Mouse (Mus musculus): ENCODE data around the gene Rapgefl1.

DNA sequence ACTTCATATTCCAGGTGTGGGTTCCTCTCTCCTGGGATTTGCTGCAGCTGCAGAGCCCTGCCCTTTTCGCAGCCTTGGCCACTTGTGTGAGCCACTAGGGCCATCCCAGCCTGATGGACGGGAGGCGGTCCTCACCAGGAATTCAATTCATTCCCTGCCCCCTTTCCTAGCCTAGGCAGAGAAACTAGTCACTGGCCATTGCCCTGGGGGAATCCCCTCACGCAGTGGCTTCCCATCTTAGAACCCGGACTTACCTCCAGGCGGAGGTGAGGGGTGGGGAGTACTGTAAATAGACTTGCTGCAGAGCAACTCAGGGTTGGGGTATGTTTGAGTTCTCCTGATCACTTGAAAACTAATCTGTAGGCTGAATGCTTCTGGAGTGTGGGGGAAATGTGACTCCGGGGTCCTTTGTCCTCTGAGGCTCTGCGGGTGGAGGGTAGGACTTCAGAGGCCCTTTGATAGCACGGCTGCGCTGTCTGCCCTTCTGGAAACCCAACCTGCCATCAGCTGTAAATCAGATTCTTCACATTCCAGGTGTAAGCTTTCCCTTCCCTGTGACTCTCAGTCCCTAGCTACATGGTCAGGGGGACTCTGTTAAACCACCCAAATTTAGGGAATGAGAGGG is 66.1 kb downstream of the Rapgefl1 start:
- no peak for TF ChIP-seq HCFC1 (IDR thresholded peaks at IDR 0.05; ENCODE audit: borderline replicate concordance, insufficient read depth, low read length)
- TF ChIP-seq MAFK (IDR thresholded peaks at IDR 0.05; ENCODE audit: insufficient read depth, low read depth, low read length) = no peak
- TF ChIP-seq ZNF384 (IDR thresholded peaks at IDR 0.05; ENCODE audit: low read depth, low read length) = no peak
- no peak for TF ChIP-seq ZC3H11A (IDR thresholded peaks at IDR 0.05; ENCODE audit: borderline replicate concordance, low read depth, low read length)
